Mouse (Mus musculus) heart, adult 2 months (tissue): Measurements from ENCODE around the gene Ghdc.

Source experiments
- CTCF ChIP-seq: fragments of 200-600 bp; IDR thresholded peaks from 2 replicates; pipeline ENCODE4 v1.8.1; 2022; ENCODE audit warnings: antibody characterized with exemption, mild to moderate bottlenecking, moderate library complexity
- EP300 ChIP-seq: fragments of 200-500 bp; IDR thresholded peaks from 2 replicates; pipeline ENCODE4 v1.6.1; 2011; ENCODE audit warnings: low read depth, low read length, control low read depth; ENCODE audit not compliant: insufficient read depth
- POLR2A ChIP-seq: fragments of 200-500 bp; IDR thresholded peaks from 2 replicates; pipeline ENCODE4 v1.6.1; 2011; ENCODE audit warnings: mild to moderate bottlenecking, low read depth, low read length, control low read depth; ENCODE audit not compliant: insufficient read depth

- no peak for TF ChIP-seq CTCF
- TF ChIP-seq POLR2A = no peak
- no peak for TF ChIP-seq EP300
Observed at GRCm38 (mm10) chr11:100796585-100796984, 25.8 kb upstream of the Ghdc start.
